Mouse (Mus musculus) ES-Bruce4 (cell line): ENCODE measurements around the gene Adam17. TPM values are rescaled to one million over a fixed set of nuclear protein-coding genes. Genes with fewer than 3 reads are reported as not detected.
A peak's percentile ranks its signal among the peaks of the same experiment; 100 is the strongest.

ENCODE experiments used
- H3K27ac ChIP-seq: 2 replicates; pipeline ENCODE4 v1.5.1; 2012; ENCODE audit warnings: low read length, inconsistent platforms; ENCODE audit not compliant: insufficient read depth
- H3K27me3 ChIP-seq: 2 replicates; pipeline ENCODE4 v1.6.1; 2012; ENCODE audit warnings: mild to moderate bottlenecking, low read length, inconsistent platforms; ENCODE audit not compliant: control insufficient read depth, poor library complexity, insufficient read depth, severe bottlenecking
- H3K36me3 ChIP-seq: 2 replicates; pipeline ENCODE4 v1.6.1; 2012; ENCODE audit warnings: inconsistent platforms, mild to moderate bottlenecking, low read length, moderate library complexity; ENCODE audit not compliant: control insufficient read depth, poor library complexity, insufficient read depth, severe bottlenecking
- H3K4me1 ChIP-seq: one replicate; pipeline ENCODE4 v1.8.1; 2011; ENCODE audit warnings: low read length; ENCODE audit not compliant: control insufficient read depth, insufficient read depth
- H3K4me3 ChIP-seq: 2 replicates; pipeline ENCODE4 v1.5.1; 2011; ENCODE audit warnings: low read depth, mild to moderate bottlenecking, low read length
- H3K9ac ChIP-seq: 2 replicates; pipeline ENCODE4 v1.6.1; 2012; ENCODE audit warnings: low read depth, mild to moderate bottlenecking, inconsistent platforms; ENCODE audit not compliant: poor library complexity, severe bottlenecking
- H3K9me3 ChIP-seq: replicated peaks from 2 replicates; pipeline ENCODE4 v1.6.1; 2012; ENCODE audit warnings: mild to moderate bottlenecking, low read length, inconsistent platforms; ENCODE audit not compliant: control insufficient read depth, poor library complexity, insufficient read depth, severe bottlenecking
- CTCF ChIP-seq: IDR thresholded peaks from one replicate; pipeline ENCODE4 v1.8.1; 2011; ENCODE audit warnings: low read depth, low read length
- EP300 ChIP-seq: IDR thresholded peaks from 2 replicates; pipeline ENCODE4 v1.6.1; 2011; ENCODE audit warnings: low read depth, low read length; ENCODE audit not compliant: insufficient read depth
- POLR2A ChIP-seq: IDR thresholded peaks from one replicate; pipeline ENCODE4 v1.8.1; 2011; ENCODE audit warnings: low read length; ENCODE audit not compliant: insufficient read depth
- polyA plus RNA-seq: library from polyadenylated mRNA; stranded (reverse); fragments of >200 nt; gene quantifications from 2 replicates; pipeline ENCODE4 v1.2.4, GENCODE M21; 2011; ENCODE audit warnings: low read depth; ENCODE audit not compliant: missing spikeins, insufficient read depth, insufficient read length

Adam17 gene
- polyA plus RNA-seq, 1 experiment: 36.4 TPM

- H3K4me3 ChIP-seq: peak within 1 kb of the TSS; percentile 67
- no peak within 1 kb of the TSS for H3K27ac ChIP-seq
- peak; percentile 90 for TF ChIP-seq POLR2A
- TF ChIP-seq CTCF: no peak
- H3K9ac ChIP-seq: peak within 1 kb of the TSS; percentile 55
- H3K27me3 ChIP-seq: no peaks in the 10 kb centered on the region
- H3K36me3 ChIP-seq: peaks cover 16% of the 10 kb centered on the region
- H3K9me3 ChIP-seq: no peaks in the 10 kb centered on the region
- no peaks in the 10 kb centered on the region for H3K4me1 ChIP-seq
These were observed 57.2 kb downstream of the Adam17 start, which contains the start of gene Iah1 for GRCm38 (mm10) chr12:21315923-21316868. Gene Iah1, plus strand, starts transcription at chr12:21316389.

GRCm38 (mm10) chr12:21312201-21312600 is 61.2 kb downstream of the Adam17 start:
- Histone ChIP-seq H3K27ac (no peak overlapping the region), H3K27me3 (no peaks in the 10 kb centered on the region), H3K9ac (no peak overlapping the region), H3K4me3 (no peak overlapping the region), H3K4me1 (no peaks in the 10 kb centered on the region), H3K9me3 (no peaks in the 10 kb centered on the region), H3K36me3 (peaks cover 44% of the 10 kb centered on the region)
- TF ChIP-seq CTCF (no peak), POLR2A (no peak), EP300 (no peak)

GRCm38 (mm10) chr12:21306721-21307120 is 66.7 kb downstream of the Adam17 start:
- H3K27me3 ChIP-seq: no peaks in the 10 kb centered on the region
- TF ChIP-seq POLR2A: no peak
- TF ChIP-seq CTCF: no peak
- TF ChIP-seq EP300: no peak
- H3K27ac ChIP-seq: no peak overlapping the region
- no peaks in the 10 kb centered on the region for H3K4me1 ChIP-seq
- no peak overlapping the region for H3K9ac ChIP-seq
- H3K36me3 ChIP-seq: peaks cover 59% of the 10 kb centered on the region
- no peaks in the 10 kb centered on the region for H3K9me3 ChIP-seq
- H3K4me3 ChIP-seq: no peak overlapping the region

- H3K36me3 ChIP-seq: peaks cover 65% of the 10 kb centered on the region
- no peaks in the 10 kb centered on the region for H3K4me1 ChIP-seq
- H3K9me3 ChIP-seq: no peaks in the 10 kb centered on the region
These were observed 67.7 kb downstream of the Adam17 start for GRCm38 (mm10) chr12:21305741-21306140.

GRCm38 (mm10) chr12:21302361-21302783 is 71.1 kb downstream of the Adam17 start:
- Histone ChIP-seq H3K27ac (no peak overlapping the region), H3K4me3 (no peak overlapping the region), H3K9me3 (no peaks in the 10 kb centered on the region), H3K36me3 (peaks cover 45% of the 10 kb centered on the region), H3K4me1 (no peaks in the 10 kb centered on the region), H3K9ac (no peak overlapping the region), H3K27me3 (no peaks in the 10 kb centered on the region)
- TF ChIP-seq EP300 (no peak), CTCF (no peak), POLR2A (no peak)

More at GRCm38 (mm10) chr12:21305741-21306140, 67.7 kb downstream of the Adam17 start:
- Histone ChIP-seq H3K27me3 (no peaks in the 10 kb centered on the region), H3K9ac (no peak overlapping the region), H3K27ac (no peak overlapping the region), H3K4me3 (no peak overlapping the region)
- no peak for TF ChIP-seq EP300
- no peak for TF ChIP-seq CTCF
- TF ChIP-seq POLR2A: no peak

- H3K36me3 ChIP-seq: peaks cover 44% of the 10 kb centered on the region
- no peaks in the 10 kb centered on the region for H3K27me3 ChIP-seq
- no peak overlapping the region for H3K4me3 ChIP-seq
- H3K4me1 ChIP-seq: no peaks in the 10 kb centered on the region
- H3K27ac ChIP-seq: no peak overlapping the region
- no peaks in the 10 kb centered on the region for H3K9me3 ChIP-seq
- H3K9ac ChIP-seq: no peak overlapping the region
- TF ChIP-seq EP300: no peak
- no peak for TF ChIP-seq CTCF
- no peak for TF ChIP-seq POLR2A
These were observed 71.5 kb downstream of the Adam17 start for GRCm38 (mm10) chr12:21301932-21302331.
